Mouse (Mus musculus): ENCODE results near the gene Tom1l1. TPM values are rescaled to one million over a fixed set of nuclear protein-coding genes. Genes with fewer than 3 reads are reported as not detected.
A peak's percentile ranks its signal among the peaks of the same experiment; 100 is the strongest.

Tom1l1 gene
- polyA plus RNA-seq (2012), result 0.94 and 1.2 TPM in 2 replicates

GRCm38 (mm10) chr11:90687460-90688416 lies at the start of gene Tom1l1:
Tom1l1 (minus strand) TSS chr11:90688366.
- no peak for TF ChIP-seq GATA1 (IDR thresholded peaks at IDR 0.05; ENCODE audit: low read length)

GRCm38 (mm10) chr11:90733575-90733974 lies 45.4 kb upstream of the Tom1l1 start:
- no peak for TF ChIP-seq GATA1 (IDR thresholded peaks at IDR 0.05; ENCODE audit: low read length)

GRCm38 (mm10) chr11:90727354-90728125 lies 39.4 kb upstream of the Tom1l1 start:
- peak; percentile 43 for TF ChIP-seq GATA1 (IDR thresholded peaks at IDR 0.05; ENCODE audit: low read length)

GRCm38 (mm10) chr11:90726730-90727129 lies 38.6 kb upstream of the Tom1l1 start:
- no peak for TF ChIP-seq GATA1 (IDR thresholded peaks at IDR 0.05; ENCODE audit: low read length)

GRCm38 (mm10) chr11:90722304-90722703 lies 34.1 kb upstream of the Tom1l1 start:
- no peak for TF ChIP-seq GATA1 (IDR thresholded peaks at IDR 0.05; ENCODE audit: low read length)

- no peak for TF ChIP-seq GATA1 (IDR thresholded peaks at IDR 0.05; ENCODE audit: low read length)
Observed at GRCm38 (mm10) chr11:90717719-90718118, 29.6 kb upstream of the Tom1l1 start.

GRCm38 (mm10) chr11:90711596-90711995 lies 23.4 kb upstream of the Tom1l1 start:
- TF ChIP-seq GATA1 (IDR thresholded peaks at IDR 0.05; ENCODE audit: low read length), result no peak

GRCm38 (mm10) chr11:90697480-90698240 lies 9.5 kb upstream of the Tom1l1 start:
- no peak for TF ChIP-seq GATA1 (IDR thresholded peaks at IDR 0.05; ENCODE audit: low read length)

GRCm38 (mm10) chr11:90695811-90696210 lies 7.6 kb upstream of the Tom1l1 start:
- TF ChIP-seq GATA1 (IDR thresholded peaks at IDR 0.05; ENCODE audit: low read length), result no peak

- no peak for TF ChIP-seq GATA1 (IDR thresholded peaks at IDR 0.05; ENCODE audit: low read length)
Observed at GRCm38 (mm10) chr11:90694206-90694605, 6.0 kb upstream of the Tom1l1 start.

GRCm38 (mm10) chr11:90690361-90690760 lies 2.2 kb upstream of the Tom1l1 start:
- TF ChIP-seq GATA1 (IDR thresholded peaks at IDR 0.05; ENCODE audit: low read length), result no peak

- TF ChIP-seq GATA1 (IDR thresholded peaks at IDR 0.05; ENCODE audit: low read length), result no peak
Observed at GRCm38 (mm10) chr11:90687040-90687439, 1.1 kb downstream of the Tom1l1 start.

- TF ChIP-seq GATA1 (IDR thresholded peaks at IDR 0.05; ENCODE audit: low read length), result no peak
Observed at GRCm38 (mm10) chr11:90686287-90687025, 1.7 kb downstream of the Tom1l1 start.

- TF ChIP-seq GATA1 (IDR thresholded peaks at IDR 0.05; ENCODE audit: low read length), result no peak
Observed at GRCm38 (mm10) chr11:90685196-90685595, 3.0 kb downstream of the Tom1l1 start.

GRCm38 (mm10) chr11:90684765-90685164 lies 3.4 kb downstream of the Tom1l1 start:
- no peak for TF ChIP-seq GATA1 (IDR thresholded peaks at IDR 0.05; ENCODE audit: low read length)
